Mouse (Mus musculus): ENCODE data around the gene Adam6b. TPM values are rescaled to one million over a fixed set of nuclear protein-coding genes. Genes with fewer than 3 reads are reported as not detected.

The Adam6b gene
- polyA plus RNA-seq, 1 experiment from 2014 or later, result not detected

Other genes starting within 250 kb of the Adam6b start
- gene Adam6a, start 54.4 kb downstream of the Adam6b start, polyA plus RNA-seq (2015; fragmentation: Nextera tagmentation; extraction: Ambion mirVana), result not detected in 2 replicates

Measured in heart, embryonic 16.5 days (tissue).